Mouse (Mus musculus): ENCODE measurements around the gene Dock9. TPM values are rescaled to one million over a fixed set of nuclear protein-coding genes. Genes with fewer than 3 reads are reported as not detected.

The Dock9 gene
- polyA plus RNA-seq, 1 experiment = not detected

DNA sequence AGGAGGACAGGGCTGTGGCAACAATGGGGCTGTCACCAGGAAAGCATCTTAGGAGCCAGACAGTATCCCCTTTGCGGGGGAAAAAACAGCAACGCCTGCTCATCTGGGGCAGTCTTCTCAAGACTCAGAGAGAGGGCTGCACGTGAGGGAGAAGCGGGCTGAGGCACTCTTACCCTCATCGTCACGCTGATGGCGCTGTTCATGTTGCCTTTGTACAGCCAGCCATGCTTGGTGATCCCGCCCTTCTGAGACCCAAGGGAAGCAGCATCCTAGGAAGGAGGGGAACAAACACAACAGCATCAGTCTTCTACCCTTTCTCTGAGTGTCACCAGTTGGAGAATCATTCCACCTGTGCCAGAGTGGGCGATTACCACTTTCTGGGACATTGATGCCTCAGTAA, 139.1 kb downstream of the Dock9 start:
- 91% methylated on average over 9 of the region's 9 CpGs for WGBS
- no peaks in the 10 kb centered on the region for H3K4me1 ChIP-seq (ENCODE audit: control insufficient read depth, insufficient read depth, low read length)
- H3K4me3 ChIP-seq (ENCODE audit: insufficient read depth, low read depth, low read length) = no peak overlapping the region
- H3K27ac ChIP-seq (ENCODE audit: insufficient read depth, low read depth, low read length) = no peak overlapping the region
- TF ChIP-seq POLR2A (IDR thresholded peaks at IDR 0.05; ENCODE audit: insufficient read depth, low read depth, low read length) (no peak), CTCF (IDR thresholded peaks at IDR 0.05; ENCODE audit: insufficient read depth, low read depth, low read length) (no peak)

DNA sequence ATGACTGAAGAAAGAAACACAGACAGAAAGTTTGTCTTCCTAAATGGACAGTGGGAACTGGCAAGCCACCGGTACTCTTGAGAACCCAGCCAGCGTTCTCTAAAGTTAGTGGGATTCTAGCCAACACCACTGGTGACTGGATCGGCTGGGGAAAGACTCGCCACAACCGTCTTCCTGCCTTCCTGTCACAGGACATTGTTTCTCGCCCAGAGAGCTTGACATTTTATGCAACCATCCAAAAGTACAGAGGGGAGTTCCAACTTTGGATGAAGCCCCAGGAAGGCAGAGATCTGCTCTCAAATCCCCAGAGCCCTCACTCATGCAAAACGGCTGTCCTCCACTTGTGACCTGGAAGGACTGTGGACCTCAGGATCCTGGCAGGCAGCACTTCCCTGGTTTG, 140.0 kb downstream of the Dock9 start:
- Histone ChIP-seq H3K4me1 (ENCODE audit: control insufficient read depth, insufficient read depth, low read length) (no peaks in the 10 kb centered on the region), H3K4me3 (ENCODE audit: insufficient read depth, low read depth, low read length) (no peak overlapping the region), H3K27ac (ENCODE audit: insufficient read depth, low read depth, low read length) (no peak overlapping the region)
- no peak for TF ChIP-seq POLR2A (IDR thresholded peaks at IDR 0.05; ENCODE audit: insufficient read depth, low read depth, low read length)
- no peak for TF ChIP-seq CTCF (IDR thresholded peaks at IDR 0.05; ENCODE audit: insufficient read depth, low read depth, low read length)
- 59% methylated on average over 7 of the region's 7 CpGs for whole genome bisulfite sequencing

DNA sequence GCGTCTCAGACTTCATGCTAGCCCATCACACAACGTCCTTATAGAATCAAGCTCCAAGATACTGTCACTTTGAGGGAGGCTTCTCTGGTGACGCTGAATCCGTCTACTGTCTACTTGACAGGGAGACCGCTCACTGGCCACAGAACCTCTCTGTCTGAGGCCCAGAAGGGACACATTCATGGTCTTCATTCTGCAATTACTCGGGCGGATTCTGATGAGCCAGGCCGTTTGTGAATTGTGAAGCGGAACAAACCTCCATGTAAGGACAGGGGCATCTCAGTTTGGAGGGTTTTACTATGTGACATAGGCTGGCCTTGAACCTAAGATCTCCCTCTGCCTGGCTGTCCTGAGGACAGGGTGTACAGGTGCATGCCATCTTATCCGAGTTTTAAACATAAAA, 140.7 kb downstream of the Dock9 start:
- TF ChIP-seq POLR2A (IDR thresholded peaks at IDR 0.05; ENCODE audit: insufficient read depth, low read depth, low read length) = no peak
- TF ChIP-seq CTCF (IDR thresholded peaks at IDR 0.05; ENCODE audit: insufficient read depth, low read depth, low read length) = no peak
- no peaks in the 10 kb centered on the region for H3K4me1 ChIP-seq (ENCODE audit: control insufficient read depth, insufficient read depth, low read length)
- no peak overlapping the region for H3K4me3 ChIP-seq (ENCODE audit: insufficient read depth, low read depth, low read length)
- H3K27ac ChIP-seq (ENCODE audit: insufficient read depth, low read depth, low read length) = no peak overlapping the region
- 93% methylated on average over 10 of the region's 10 CpGs for WGBS

DNA sequence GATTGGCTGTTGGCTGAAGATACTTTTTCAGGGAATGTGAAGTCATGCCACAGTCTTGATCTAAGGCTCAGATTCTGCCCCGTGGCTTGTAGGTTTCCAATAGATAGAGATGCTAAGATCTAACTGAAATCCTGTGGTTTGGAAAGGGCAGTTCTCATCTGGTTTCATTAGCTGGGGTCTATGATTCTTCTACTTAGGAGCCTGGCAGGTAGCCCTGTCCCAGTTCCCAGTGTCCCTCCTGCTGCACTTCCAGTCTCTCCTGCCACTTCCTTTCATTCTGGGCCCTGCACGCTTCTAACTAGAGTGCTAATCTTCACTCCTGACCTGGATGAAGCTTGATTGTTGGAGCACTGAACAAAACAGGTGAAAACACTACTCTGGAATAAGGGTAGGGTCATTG, 142.7 kb downstream of the Dock9 start:
- Histone ChIP-seq H3K27ac (ENCODE audit: insufficient read depth, low read depth, low read length) (no peak overlapping the region), H3K4me1 (ENCODE audit: control insufficient read depth, insufficient read depth, low read length) (no peaks in the 10 kb centered on the region), H3K4me3 (ENCODE audit: insufficient read depth, low read depth, low read length) (no peak overlapping the region)
- TF ChIP-seq POLR2A (IDR thresholded peaks at IDR 0.05; ENCODE audit: insufficient read depth, low read depth, low read length) (no peak), CTCF (IDR thresholded peaks at IDR 0.05; ENCODE audit: insufficient read depth, low read depth, low read length) (no peak)
- 67% methylated on average over 2 of the region's 2 CpGs for WGBS

DNA sequence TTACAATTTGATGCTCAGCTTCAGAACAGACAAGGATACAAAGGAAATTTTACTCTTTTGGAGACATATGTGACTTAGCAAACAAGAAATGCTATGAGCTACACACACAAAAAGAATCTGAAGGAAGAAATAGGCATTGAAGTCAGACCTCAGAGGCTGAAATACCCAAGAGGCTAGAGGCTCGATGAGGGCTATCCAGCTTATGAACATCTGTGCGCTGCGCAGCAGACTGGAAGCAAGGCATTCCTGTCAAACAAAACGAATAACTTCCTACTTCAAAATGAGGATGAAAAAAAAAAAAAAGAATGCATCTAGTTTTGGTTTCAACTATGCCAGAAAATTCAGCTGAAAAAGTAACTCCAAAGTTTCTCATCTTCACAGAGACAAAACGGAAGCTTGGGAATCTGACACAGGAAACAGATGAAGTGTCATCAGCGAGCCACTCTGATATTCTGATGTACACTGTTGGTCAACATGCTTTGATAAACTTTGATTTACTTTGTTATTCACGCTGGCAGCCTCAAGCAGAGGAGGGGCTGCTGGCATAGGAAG, 143.1 kb downstream of the Dock9 start:
- Histone ChIP-seq H3K4me3 (ENCODE audit: insufficient read depth, low read depth, low read length) (no peak overlapping the region), H3K27ac (ENCODE audit: insufficient read depth, low read depth, low read length) (no peak overlapping the region), H3K4me1 (ENCODE audit: control insufficient read depth, insufficient read depth, low read length) (no peaks in the 10 kb centered on the region)
- TF ChIP-seq POLR2A (IDR thresholded peaks at IDR 0.05; ENCODE audit: insufficient read depth, low read depth, low read length) = no peak
- TF ChIP-seq CTCF (IDR thresholded peaks at IDR 0.05; ENCODE audit: insufficient read depth, low read depth, low read length) = no peak
- 78% methylated on average over 7 of the region's 7 CpGs for WGBS

DNA sequence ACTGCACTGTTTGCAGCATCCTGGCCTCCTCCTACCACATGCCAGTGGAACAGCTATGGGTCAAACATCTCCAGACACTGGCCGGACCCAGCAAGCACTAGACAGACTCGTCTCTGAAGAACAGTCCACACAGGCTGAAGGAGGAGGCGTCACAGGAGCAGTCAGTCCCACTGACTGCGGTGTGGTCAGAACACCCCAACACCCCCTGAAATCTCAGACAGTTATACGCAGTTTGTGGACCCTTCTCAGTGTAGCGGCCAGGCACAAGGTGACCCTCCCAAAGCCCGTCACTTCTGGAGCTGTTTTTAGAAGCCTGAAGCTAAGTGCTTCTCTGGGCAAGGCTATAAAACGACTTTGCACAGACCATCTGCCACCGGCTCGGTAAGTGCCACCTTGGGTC, 143.9 kb downstream of the Dock9 start:
- H3K27ac ChIP-seq (ENCODE audit: insufficient read depth, low read depth, low read length) = no peak overlapping the region
- TF ChIP-seq POLR2A (IDR thresholded peaks at IDR 0.05; ENCODE audit: insufficient read depth, low read depth, low read length) (no peak), CTCF (IDR thresholded peaks at IDR 0.05; ENCODE audit: insufficient read depth, low read depth, low read length) (no peak)
- no peaks in the 10 kb centered on the region for H3K4me1 ChIP-seq (ENCODE audit: control insufficient read depth, insufficient read depth, low read length)
- 94% methylated on average over 10 of the region's 10 CpGs for WGBS
- H3K4me3 ChIP-seq (ENCODE audit: insufficient read depth, low read depth, low read length) = no peak overlapping the region

DNA sequence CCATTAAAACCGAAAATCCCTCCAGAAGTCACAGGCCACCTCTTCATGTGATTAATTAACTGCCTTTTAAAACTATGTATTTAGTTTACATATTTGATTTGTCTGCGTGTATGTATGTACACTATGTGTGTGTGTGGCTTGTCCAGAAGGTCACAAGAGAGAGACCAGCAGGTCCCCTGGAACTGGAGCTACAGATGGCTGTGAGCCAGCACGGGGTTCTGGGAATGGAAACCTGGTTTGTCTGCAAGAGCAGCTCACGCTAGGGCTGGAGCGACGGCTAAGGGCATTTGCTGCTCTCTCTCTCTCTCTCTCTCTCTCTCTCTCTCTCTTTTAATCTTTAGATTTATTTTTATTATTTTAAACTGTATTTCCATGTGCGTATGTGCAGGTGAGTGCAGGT, 144.4 kb downstream of the Dock9 start:
- H3K4me3 ChIP-seq (ENCODE audit: insufficient read depth, low read depth, low read length) = no peak overlapping the region
- 90% methylated on average over 7 of the region's 7 CpGs for WGBS
- no peak overlapping the region for H3K27ac ChIP-seq (ENCODE audit: insufficient read depth, low read depth, low read length)
- H3K4me1 ChIP-seq (ENCODE audit: control insufficient read depth, insufficient read depth, low read length) = no peaks in the 10 kb centered on the region
- TF ChIP-seq CTCF (IDR thresholded peaks at IDR 0.05; ENCODE audit: insufficient read depth, low read depth, low read length) (no peak), POLR2A (IDR thresholded peaks at IDR 0.05; ENCODE audit: insufficient read depth, low read depth, low read length) (no peak)

DNA sequence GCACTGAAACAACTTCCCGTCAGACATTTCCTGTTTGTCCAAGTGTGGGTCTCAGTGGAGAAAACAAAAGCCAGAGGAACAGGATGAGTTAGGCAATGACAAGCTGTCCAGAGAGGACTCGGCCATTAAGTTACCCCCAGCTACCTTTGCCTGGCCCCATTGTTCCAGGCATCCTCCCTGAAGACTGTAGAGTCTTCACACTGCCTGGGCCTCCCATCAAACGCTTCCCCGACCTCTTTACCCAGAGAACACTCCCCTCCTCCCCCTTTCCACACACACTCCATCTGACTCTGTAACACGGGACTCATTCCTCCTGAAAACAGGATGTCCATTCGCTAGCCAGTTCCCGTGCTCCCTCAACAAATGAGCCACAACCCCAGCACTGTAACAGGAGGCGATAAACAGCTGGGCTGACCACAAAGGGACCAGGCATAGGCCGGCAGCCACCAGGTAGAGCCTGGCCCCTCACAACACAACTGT, 149.0 kb downstream of the Dock9 start:
- TF ChIP-seq POLR2A (IDR thresholded peaks at IDR 0.05; ENCODE audit: insufficient read depth, low read depth, low read length) = no peak
- TF ChIP-seq CTCF (IDR thresholded peaks at IDR 0.05; ENCODE audit: insufficient read depth, low read depth, low read length) = no peak
- Histone ChIP-seq H3K4me1 (ENCODE audit: control insufficient read depth, insufficient read depth, low read length) (no peaks in the 10 kb centered on the region), H3K4me3 (ENCODE audit: insufficient read depth, low read depth, low read length) (no peak overlapping the region), H3K27ac (ENCODE audit: insufficient read depth, low read depth, low read length) (no peak overlapping the region)
- WGBS = 77% methylated on average over 9 of the region's 9 CpGs

DNA sequence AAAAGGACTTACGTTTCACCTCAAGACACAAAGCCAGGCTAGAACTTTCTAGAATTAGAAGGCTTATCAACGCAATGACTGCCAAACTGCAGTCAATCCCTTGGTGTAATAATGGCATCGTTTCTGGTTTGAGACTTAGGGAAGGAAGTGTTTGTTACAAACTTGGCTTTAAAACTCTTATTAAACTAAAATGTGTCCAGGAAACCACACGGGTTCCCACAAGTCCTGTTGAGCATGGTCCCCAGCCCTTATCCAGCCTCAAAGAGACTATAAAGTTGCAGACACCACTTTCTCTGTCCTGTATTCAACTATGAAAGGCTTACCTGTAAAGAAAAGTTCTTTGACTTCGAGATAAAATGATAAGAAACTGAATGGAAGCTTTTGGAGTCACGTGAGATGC, 149.9 kb downstream of the Dock9 start:
- WGBS = 88% methylated on average over 6 of the region's 6 CpGs
- H3K27ac ChIP-seq (ENCODE audit: insufficient read depth, low read depth, low read length) = no peak overlapping the region
- H3K4me1 ChIP-seq (ENCODE audit: control insufficient read depth, insufficient read depth, low read length) = no peaks in the 10 kb centered on the region
- TF ChIP-seq POLR2A (IDR thresholded peaks at IDR 0.05; ENCODE audit: insufficient read depth, low read depth, low read length) = no peak
- no peak for TF ChIP-seq CTCF (IDR thresholded peaks at IDR 0.05; ENCODE audit: insufficient read depth, low read depth, low read length)
- no peak overlapping the region for H3K4me3 ChIP-seq (ENCODE audit: insufficient read depth, low read depth, low read length)

DNA sequence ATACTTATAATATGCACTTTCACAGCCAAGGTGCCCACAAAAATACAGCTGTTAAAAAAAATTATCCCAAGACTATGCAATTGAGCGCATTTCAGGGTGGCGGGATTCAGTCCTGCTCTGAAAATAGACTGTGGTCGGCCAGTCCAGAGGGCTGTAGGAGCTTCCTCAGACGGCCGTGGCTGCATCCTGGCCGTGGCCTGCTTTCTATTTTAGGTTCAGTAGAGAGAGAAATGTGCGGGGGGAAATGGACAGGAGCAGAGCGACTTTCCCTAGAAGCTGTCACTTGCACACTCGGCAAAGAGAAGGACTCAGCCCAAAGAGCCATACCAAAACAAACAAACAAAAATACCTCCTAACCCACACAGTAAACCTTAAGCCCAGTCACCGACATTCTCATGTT, 151.0 kb downstream of the Dock9 start:
- Histone ChIP-seq H3K4me3 (ENCODE audit: insufficient read depth, low read depth, low read length) (no peak overlapping the region), H3K4me1 (ENCODE audit: control insufficient read depth, insufficient read depth, low read length) (no peaks in the 10 kb centered on the region), H3K27ac (ENCODE audit: insufficient read depth, low read depth, low read length) (no peak overlapping the region)
- WGBS = 77% methylated on average over 10 of the region's 10 CpGs
- TF ChIP-seq CTCF (IDR thresholded peaks at IDR 0.05; ENCODE audit: insufficient read depth, low read depth, low read length) (no peak), POLR2A (IDR thresholded peaks at IDR 0.05; ENCODE audit: insufficient read depth, low read depth, low read length) (no peak)

Data from olfactory bulb, adult 2 months (tissue).